Mouse (Mus musculus): ENCODE results near the gene Olfr789.

The Olfr789 gene

DNA sequence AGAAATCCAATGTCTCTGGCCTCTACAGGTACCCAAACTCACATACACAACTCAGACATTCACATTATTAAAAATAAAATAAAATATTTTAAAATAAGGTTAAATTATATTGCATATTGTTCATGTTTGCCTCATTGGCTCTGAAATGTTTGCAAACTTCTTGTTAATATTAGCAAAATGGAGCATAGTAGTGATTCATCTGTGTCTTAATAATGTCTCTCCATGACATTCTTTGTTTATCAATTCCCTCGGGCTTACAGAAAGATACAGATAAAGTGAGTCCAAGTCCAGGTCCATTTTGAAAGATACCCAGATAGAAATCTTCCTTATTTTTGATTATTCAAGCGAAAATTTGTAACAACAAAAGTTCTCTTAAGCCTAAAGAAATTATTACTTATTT is at the start of gene Olfr789:
TSS of gene Olfr789 (plus strand) at position 301 of the 400 bp plus-strand sequence.
- no peak for DNase-seq (ENCODE audit: low spot score in 2 of 2)

DNA sequence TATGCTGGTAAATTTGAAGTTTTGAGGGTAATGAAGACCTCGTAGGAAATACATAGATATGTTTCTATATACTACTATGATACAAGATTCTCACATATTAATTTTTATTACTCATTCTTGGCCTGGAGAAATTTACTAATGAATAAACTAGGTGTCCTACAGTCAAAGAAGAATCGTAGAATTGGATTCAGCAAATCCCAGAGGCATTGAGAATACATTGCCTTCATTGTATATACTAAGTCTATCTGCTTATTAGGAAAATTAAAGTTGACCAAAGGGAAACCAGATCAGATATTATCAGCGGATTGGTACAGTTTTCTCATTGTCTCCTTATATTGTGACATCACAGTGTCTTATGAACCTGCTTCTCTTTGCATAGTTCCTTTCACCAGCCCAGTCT is 23.0 kb upstream of the Olfr789 start, which contains the start of gene Olfr787:
TSS of gene Olfr787 (plus strand) at position 301 of the 400 bp plus-strand sequence.
- no peak for DNase-seq (ENCODE audit: low spot score in 2 of 2)

GRCm38 (mm10) chr10:129470698-129471097 is 13.9 kb upstream of the Olfr789 start, which contains the start of gene Olfr788:
Gene Olfr788 (plus strand): TSS chr10:129470998.
- no peak for DNase-seq (ENCODE audit: low spot score in 2 of 2)

- DNase-seq (ENCODE audit: low spot score in 2 of 2), result no peak
These were observed 11.3 kb upstream of the Olfr789 start for GRCm38 (mm10) chr10:129473256-129473655.

GRCm38 (mm10) chr10:129473723-129474122 is 10.8 kb upstream of the Olfr789 start:
- DNase-seq (ENCODE audit: low spot score in 2 of 2), result no peak

DNA sequence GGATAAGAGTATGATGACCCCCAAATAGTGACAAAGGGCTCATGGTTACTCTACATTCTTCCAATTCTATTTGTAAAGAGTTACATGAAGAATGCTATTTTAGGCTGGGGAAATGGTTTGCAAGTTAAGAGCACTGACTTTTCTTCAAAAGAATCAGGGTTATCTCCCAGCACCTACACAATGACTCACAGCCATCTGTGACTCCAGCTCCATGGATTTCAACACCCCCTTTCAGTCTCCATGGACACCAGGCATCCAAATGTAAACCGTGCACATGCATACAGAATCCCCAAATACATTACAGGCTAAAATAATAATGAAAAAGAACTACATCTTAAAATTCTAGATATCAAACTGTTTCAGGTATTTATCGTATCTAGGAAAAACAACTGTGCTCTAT is 5.5 kb downstream of the Olfr789 start:
- DNase-seq (ENCODE audit: low spot score in 2 of 2), result peak; percentile 35 to 55

DNA sequence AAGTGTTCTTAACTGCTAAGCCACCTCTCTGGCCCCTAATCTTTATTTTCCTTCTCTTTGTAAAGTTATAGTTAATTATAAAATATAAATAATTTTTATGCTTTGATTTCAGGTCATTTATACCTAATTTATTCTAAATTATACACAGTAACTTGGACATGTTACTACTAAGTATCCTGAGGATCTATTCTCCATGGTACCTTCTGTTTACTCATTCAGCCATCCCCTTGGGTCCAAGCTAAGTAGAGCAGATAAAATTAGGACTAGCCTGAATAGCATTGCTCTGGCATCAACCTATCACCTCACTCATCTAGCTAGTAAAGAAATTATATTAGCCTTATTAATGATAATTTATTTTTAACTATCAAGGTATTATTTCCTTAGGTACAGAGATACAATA is 13.6 kb downstream of the Olfr789 start, which contains the start of gene Olfr790:
TSS of gene Olfr790 (plus strand) at position 301 of the 400 bp plus-strand sequence.
- no peak for DNase-seq (ENCODE audit: low spot score in 2 of 2)

GRCm38 (mm10) chr10:129521492-129521891 is 36.9 kb downstream of the Olfr789 start, which contains the start of gene Olfr791:
Gene Olfr791 (plus strand): TSS chr10:129521792.
- DNase-seq (ENCODE audit: low spot score in 2 of 2), result no peak

DNA sequence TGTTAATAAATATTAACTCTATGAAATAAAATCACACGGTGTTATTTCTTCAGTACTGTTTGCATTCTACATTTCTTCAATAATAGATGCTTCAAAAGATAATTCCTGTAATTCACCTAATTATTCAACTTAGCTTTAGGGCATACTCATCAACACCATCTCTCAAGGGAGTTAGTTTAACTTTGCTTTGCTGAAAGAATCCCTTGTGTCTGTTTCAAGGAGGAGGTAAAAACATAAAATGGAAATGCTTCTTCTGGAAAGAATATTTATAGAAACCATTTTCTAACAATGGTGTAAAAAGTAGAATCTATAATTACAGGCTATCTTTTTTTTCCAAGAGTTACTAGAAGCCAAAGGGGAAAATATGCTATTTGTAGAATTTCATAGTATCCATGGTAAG is 54.3 kb downstream of the Olfr789 start, which contains the start of gene Olfr792:
TSS of gene Olfr792 (plus strand) at position 301 of the 400 bp plus-strand sequence.
- no peak for DNase-seq (ENCODE audit: low spot score in 2 of 2)
